Mouse (Mus musculus): ENCODE results near the gene Tmc3. TPM values are rescaled to one million over a fixed set of nuclear protein-coding genes. Genes with fewer than 3 reads are reported as not detected.

Gene Tmc3
- polyA plus RNA-seq, 1 experiment = 0.06 TPM

GRCm38 (mm10) chr7:83626557-83627257 is 42.0 kb downstream of the Tmc3 start:
- TF ChIP-seq POLR2A (IDR thresholded peaks at IDR 0.05; ENCODE audit: low read depth, low read length) (no peak), CTCF (IDR thresholded peaks at IDR 0.05; ENCODE audit: extremely low read depth, insufficient read length, insufficient replicate concordance, low read depth, low read length) (no peak)
- H3K27ac ChIP-seq (ENCODE audit: insufficient read depth, low read depth, low read length) = peak overlapping the region; percentile 50; the same call in 1 of the 2 replicates
- H3K36me3 ChIP-seq (ENCODE audit: control insufficient read depth, insufficient read depth, low read length) = no peaks in the 10 kb centered on the region
- WGBS = 30% methylated on average over 8 of the region's 8 CpGs
- no peaks in the 10 kb centered on the region; the same call in 1 of the 2 replicates for H3K27me3 ChIP-seq (ENCODE audit: control insufficient read depth, insufficient read depth, low read length)
- H3K4me3 ChIP-seq (ENCODE audit: low read depth, low read length) = no peak overlapping the region
- H3K4me1 ChIP-seq (ENCODE audit: control insufficient read depth, insufficient read depth, insufficient read length, low read length) = peaks cover 10% of the 10 kb centered on the region; the same call in 1 of the 2 replicates

DNA sequence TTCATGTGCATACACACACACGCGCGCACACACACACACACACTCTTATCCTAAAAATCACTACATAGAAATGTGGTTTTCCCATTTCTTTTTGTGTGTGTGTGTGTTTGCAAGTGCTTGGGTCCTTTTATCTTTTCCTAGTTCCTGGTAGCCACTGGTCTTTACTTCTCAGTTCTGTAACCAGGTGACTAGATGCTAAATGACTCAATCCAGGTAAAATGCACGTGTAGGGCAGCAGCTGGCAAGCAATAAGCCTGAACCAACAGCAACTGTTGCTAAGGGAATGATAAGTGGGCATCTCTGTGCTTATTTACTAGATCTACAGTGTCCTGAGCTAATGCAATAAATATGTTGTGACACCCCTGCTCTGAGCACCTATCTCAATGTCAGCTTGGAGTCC is 42.6 kb downstream of the Tmc3 start:
- Histone ChIP-seq H3K4me1 (ENCODE audit: control insufficient read depth, insufficient read depth, insufficient read length, low read length) (peaks cover 10% of the 10 kb centered on the region; the same call in 1 of the 2 replicates), H3K27ac (ENCODE audit: insufficient read depth, low read depth, low read length) (no peak overlapping the region), H3K4me3 (ENCODE audit: low read depth, low read length) (no peak overlapping the region), H3K36me3 (ENCODE audit: control insufficient read depth, insufficient read depth, low read length) (no peaks in the 10 kb centered on the region), H3K27me3 (ENCODE audit: control insufficient read depth, insufficient read depth, low read length) (no peaks in the 10 kb centered on the region; the same call in 1 of the 2 replicates)
- TF ChIP-seq POLR2A (IDR thresholded peaks at IDR 0.05; ENCODE audit: low read depth, low read length) (no peak), CTCF (IDR thresholded peaks at IDR 0.05; ENCODE audit: extremely low read depth, insufficient read length, insufficient replicate concordance, low read depth, low read length) (no peak)
- WGBS = 27% methylated on average over 4 of the region's 4 CpGs

DNA sequence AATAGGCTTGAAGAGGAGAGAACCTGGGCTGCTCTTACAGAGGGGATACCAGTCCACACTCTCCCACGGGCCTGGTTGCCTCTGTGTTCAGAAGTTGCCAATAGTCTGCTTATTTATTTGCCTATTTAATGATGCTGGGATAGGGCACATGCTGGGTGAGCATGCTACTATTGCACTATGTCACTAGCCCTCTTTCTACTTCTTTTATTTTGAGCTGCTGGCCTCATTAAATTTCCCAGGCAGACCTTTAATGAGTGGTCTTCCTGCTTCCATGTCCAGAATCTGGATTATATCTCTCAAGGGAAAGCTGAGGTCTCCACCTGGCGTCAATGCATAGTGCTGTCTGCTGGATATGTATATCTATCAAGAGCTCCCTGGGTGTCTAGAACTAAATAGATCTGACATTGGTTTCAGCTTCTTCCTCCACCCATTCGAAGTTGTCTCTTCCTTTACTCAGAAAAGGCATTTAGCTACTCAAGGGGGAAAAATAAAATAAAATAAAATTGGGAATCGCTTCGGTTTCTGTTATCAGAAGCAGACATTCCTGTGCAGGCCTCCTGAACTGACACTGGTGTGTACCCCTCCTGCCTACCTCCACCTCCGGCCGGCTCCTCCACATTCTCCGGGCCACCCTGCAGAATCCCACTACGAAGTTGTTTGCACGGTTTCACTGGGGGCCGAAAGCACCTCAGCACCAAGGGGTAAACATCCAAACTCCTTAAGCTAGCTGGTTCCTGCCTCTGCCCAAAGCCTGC is 46.5 kb downstream of the Tmc3 start:
- TF ChIP-seq CTCF (IDR thresholded peaks at IDR 0.05; ENCODE audit: extremely low read depth, insufficient read length, insufficient replicate concordance, low read depth, low read length) = no peak
- no peak for TF ChIP-seq POLR2A (IDR thresholded peaks at IDR 0.05; ENCODE audit: low read depth, low read length)
- 7% methylated on average over 11 of the region's 11 CpGs for WGBS
- Histone ChIP-seq H3K27me3 (ENCODE audit: control insufficient read depth, insufficient read depth, low read length) (no peaks in the 10 kb centered on the region), H3K36me3 (ENCODE audit: control insufficient read depth, insufficient read depth, low read length) (no peaks in the 10 kb centered on the region), H3K4me3 (ENCODE audit: low read depth, low read length) (peak overlapping the region; percentile 65), H3K27ac (ENCODE audit: insufficient read depth, low read depth, low read length) (no peak overlapping the region), H3K4me1 (ENCODE audit: control insufficient read depth, insufficient read depth, insufficient read length, low read length) (peaks cover 10% of the 10 kb centered on the region; the same call in 1 of the 2 replicates)

- H3K4me3 ChIP-seq (ENCODE audit: low read depth, low read length) = peak within 1 kb of the TSS; percentile 65
- TF ChIP-seq POLR2A (IDR thresholded peaks at IDR 0.05; ENCODE audit: low read depth, low read length) (peak; percentile 90), CTCF (IDR thresholded peaks at IDR 0.05; ENCODE audit: extremely low read depth, insufficient read length, insufficient replicate concordance, low read depth, low read length) (no peak)
- peak within 1 kb of the TSS; percentile 32 for H3K27ac ChIP-seq (ENCODE audit: insufficient read depth, low read depth, low read length)
- WGBS = 1% methylated on average over 35 of the region's 35 CpGs
- no peaks in the 10 kb centered on the region for H3K27me3 ChIP-seq (ENCODE audit: control insufficient read depth, insufficient read depth, low read length)
- H3K4me1 ChIP-seq (ENCODE audit: control insufficient read depth, insufficient read depth, insufficient read length, low read length) = peaks cover 7% of the 10 kb centered on the region; the same call in 1 of the 2 replicates
- H3K36me3 ChIP-seq (ENCODE audit: control insufficient read depth, insufficient read depth, low read length) = peaks cover 4% of the 10 kb centered on the region; the same call in 1 of the 2 replicates
Measured at GRCm38 (mm10) chr7:83631828-83632681, 47.3 kb downstream of the Tmc3 start, which contains the start of gene Stard5. TSS of gene Stard5 (plus strand) at chr7:83631959.

DNA sequence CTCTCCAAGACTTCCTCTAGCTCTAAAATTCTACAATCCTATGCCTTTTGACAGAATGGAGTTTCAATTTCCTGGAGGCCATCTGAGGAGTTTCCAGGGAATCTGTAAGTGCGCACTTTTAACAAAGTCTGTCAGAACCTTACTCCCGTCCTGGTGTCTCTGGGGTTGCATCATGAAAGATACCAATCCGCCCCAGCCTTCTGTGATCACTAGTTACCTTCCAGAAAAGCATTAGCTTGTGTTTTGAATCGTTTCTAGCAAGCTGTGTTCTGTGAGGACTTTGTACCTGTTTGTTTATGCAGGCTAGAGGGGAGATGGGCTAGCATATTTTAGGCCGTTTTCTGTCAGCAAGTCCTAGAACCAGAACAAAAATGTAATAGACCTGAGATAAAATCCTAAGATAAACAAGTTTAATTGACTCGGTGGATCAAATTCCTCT is 48.0 kb downstream of the Tmc3 start:
- WGBS = 17% methylated on average over 6 of the region's 6 CpGs
- H3K27me3 ChIP-seq (ENCODE audit: control insufficient read depth, insufficient read depth, low read length) = no peaks in the 10 kb centered on the region
- peaks cover 2% of the 10 kb centered on the region; the same call in 1 of the 2 replicates for H3K4me1 ChIP-seq (ENCODE audit: control insufficient read depth, insufficient read depth, insufficient read length, low read length)
- peak overlapping the region; percentile 42 for H3K4me3 ChIP-seq (ENCODE audit: low read depth, low read length)
- H3K27ac ChIP-seq (ENCODE audit: insufficient read depth, low read depth, low read length) = no peak overlapping the region
- H3K36me3 ChIP-seq (ENCODE audit: control insufficient read depth, insufficient read depth, low read length) = peaks cover 6% of the 10 kb centered on the region; the same call in 1 of the 2 replicates
- TF ChIP-seq CTCF (IDR thresholded peaks at IDR 0.05; ENCODE audit: extremely low read depth, insufficient read length, insufficient replicate concordance, low read depth, low read length) = no peak
- no peak for TF ChIP-seq POLR2A (IDR thresholded peaks at IDR 0.05; ENCODE audit: low read depth, low read length)

- WGBS = 65% methylated on average over 6 of the region's 6 CpGs
- H3K27me3 ChIP-seq (ENCODE audit: control insufficient read depth, insufficient read depth, low read length) = no peaks in the 10 kb centered on the region
- no peak for TF ChIP-seq CTCF (IDR thresholded peaks at IDR 0.05; ENCODE audit: extremely low read depth, insufficient read length, insufficient replicate concordance, low read depth, low read length)
- TF ChIP-seq POLR2A (IDR thresholded peaks at IDR 0.05; ENCODE audit: low read depth, low read length) = no peak
- peaks cover 10% of the 10 kb centered on the region; the same call in 1 of the 2 replicates for H3K4me1 ChIP-seq (ENCODE audit: control insufficient read depth, insufficient read depth, insufficient read length, low read length)
- H3K4me3 ChIP-seq (ENCODE audit: low read depth, low read length) = no peak overlapping the region
- H3K36me3 ChIP-seq (ENCODE audit: control insufficient read depth, insufficient read depth, low read length) = peaks cover 8% of the 10 kb centered on the region; the same call in 1 of the 2 replicates
- H3K27ac ChIP-seq (ENCODE audit: insufficient read depth, low read depth, low read length) = no peak overlapping the region
Measured at GRCm38 (mm10) chr7:83633856-83634255, 49.1 kb downstream of the Tmc3 start.

Measured in small intestine, adult 2 months (tissue).